Mouse (Mus musculus) hindbrain, embryonic 12.5 days (tissue): ENCODE results near the gene Ntrk3. TPM values are rescaled to one million over a fixed set of nuclear protein-coding genes. Genes with fewer than 3 reads are reported as not detected.

ENCODE experiments used
- ATAC-seq: fragments of 200-750 bp; cut with Nextera tagmentation; 2 replicates; pipeline ENCODE4 v1.8.0; 2017; ENCODE audit warnings: moderate TSS enrichment; ENCODE audit not compliant: low FRiP score
- H3K27ac ChIP-seq: fragments of 300-500 bp; sonication (generic); 2 replicates; pipeline ENCODE4 v1.5.1; 2016; ENCODE audit warnings: mild to moderate bottlenecking
- H3K27me3 ChIP-seq: fragments of 300-500 bp; sonication (generic); 2 replicates; pipeline ENCODE4 v1.6.1; 2016; ENCODE audit warnings: mild to moderate bottlenecking
- H3K36me3 ChIP-seq: fragments of 300-500 bp; sonication (generic); 2 replicates; pipeline ENCODE4 v1.6.1; 2016; ENCODE audit warnings: mild to moderate bottlenecking
- H3K4me1 ChIP-seq: fragments of 300-500 bp; sonication (generic); 2 replicates; pipeline ENCODE4 v1.6.1; 2016
- H3K4me2 ChIP-seq: fragments of 300-500 bp; sonication (generic); replicated peaks from 2 replicates; pipeline ENCODE4 v1.6.1; 2016; ENCODE audit warnings: mild to moderate bottlenecking
- H3K4me3 ChIP-seq: fragments of 300-500 bp; sonication (generic); 2 replicates; pipeline ENCODE4 v1.5.1; 2016; ENCODE audit warnings: mild to moderate bottlenecking
- H3K9ac ChIP-seq: fragments of 300-500 bp; sonication (generic); 2 replicates; pipeline ENCODE4 v1.6.1; 2016; ENCODE audit warnings: mild to moderate bottlenecking, moderate library complexity
- H3K9me3 ChIP-seq: fragments of 300-500 bp; sonication (generic); replicated peaks from 2 replicates; pipeline ENCODE4 v1.6.1; 2016; ENCODE audit warnings: mild to moderate bottlenecking
- WGBS: fragments of 180-500 bp; shearing (Covaris S2); methylation state at CpG from one replicate; pipeline ENCODE4 v1.1.7; 2016; 5-methylcytosine and 5-hydroxymethylcytosine counted together
- polyA plus RNA-seq: library from polyadenylated mRNA; unstranded; fragments of >200 nt; fragmentation: Nextera tagmentation; extraction: Ambion mirVana; gene quantifications from 2 replicates; pipeline ENCODE4 v1.2.1, GENCODE M21; 2016

Gene Ntrk3
- polyA plus RNA-seq, 1 experiment from 2014 or later = 9.9 TPM

- H3K27me3 ChIP-seq = no peaks in the 10 kb centered on the region
- H3K36me3 ChIP-seq = no peaks in the 10 kb centered on the region
- 0 out of 2 replicates have a peak, but pooled peaks cover 2% of the 10 kb centered on the region for H3K4me1 ChIP-seq
- no peak overlapping the region for H3K4me2 ChIP-seq
- no peak for ATAC-seq
- H3K4me3 ChIP-seq = no peak overlapping the region
- no peak overlapping the region for H3K27ac ChIP-seq
- H3K9ac ChIP-seq = no peak overlapping the region
- no peaks in the 10 kb centered on the region for H3K9me3 ChIP-seq
- WGBS = 85% methylated on average over 8 of the region's 8 CpGs
Observed at GRCm38 (mm10) chr7:78718191-78718609, 19.6 kb downstream of the Ntrk3 start.

GRCm38 (mm10) chr7:78707708-78708107 is 30.1 kb downstream of the Ntrk3 start:
- 81% methylated on average over 7 of the region's 7 CpGs for WGBS
- Histone ChIP-seq H3K36me3 (no peaks in the 10 kb centered on the region), H3K9ac (no peak overlapping the region), H3K4me1 (no peaks in the 10 kb centered on the region), H3K9me3 (no peaks in the 10 kb centered on the region), H3K27me3 (no peaks in the 10 kb centered on the region), H3K27ac (no peak overlapping the region), H3K4me2 (no peak overlapping the region), H3K4me3 (no peak overlapping the region)
- ATAC-seq = no peak

GRCm38 (mm10) chr7:78707122-78707521 is 30.7 kb downstream of the Ntrk3 start:
- no peak overlapping the region for H3K9ac ChIP-seq
- ATAC-seq = no peak
- 86% methylated on average over 3 of the region's 3 CpGs for WGBS
- H3K27me3 ChIP-seq = no peaks in the 10 kb centered on the region
- H3K4me1 ChIP-seq = no peaks in the 10 kb centered on the region
- no peaks in the 10 kb centered on the region for H3K9me3 ChIP-seq
- no peaks in the 10 kb centered on the region for H3K36me3 ChIP-seq
- no peak overlapping the region for H3K4me3 ChIP-seq
- H3K27ac ChIP-seq = no peak overlapping the region
- H3K4me2 ChIP-seq = no peak overlapping the region

GRCm38 (mm10) chr7:78702676-78703075 is 35.1 kb downstream of the Ntrk3 start:
- Histone ChIP-seq H3K4me3 (no peak overlapping the region), H3K9me3 (no peaks in the 10 kb centered on the region), H3K36me3 (no peaks in the 10 kb centered on the region), H3K4me1 (no peaks in the 10 kb centered on the region), H3K27me3 (no peaks in the 10 kb centered on the region), H3K9ac (no peak overlapping the region), H3K27ac (no peak overlapping the region), H3K4me2 (no peak overlapping the region)
- 62% methylated on average over 6 of the region's 6 CpGs for WGBS
- ATAC-seq = no peak

GRCm38 (mm10) chr7:78695200-78695599 is 42.6 kb downstream of the Ntrk3 start:
- no peak overlapping the region for H3K9ac ChIP-seq
- H3K27me3 ChIP-seq = no peaks in the 10 kb centered on the region
- H3K4me2 ChIP-seq = no peak overlapping the region
- ATAC-seq = no peak
- WGBS = 89% methylated on average over 3 of the region's 3 CpGs
- H3K9me3 ChIP-seq = no peaks in the 10 kb centered on the region
- H3K4me1 ChIP-seq = no peaks in the 10 kb centered on the region
- H3K4me3 ChIP-seq = no peak overlapping the region
- H3K36me3 ChIP-seq = no peaks in the 10 kb centered on the region
- H3K27ac ChIP-seq = no peak overlapping the region

- no peak overlapping the region for H3K4me3 ChIP-seq
- no peaks in the 10 kb centered on the region for H3K4me1 ChIP-seq
- H3K36me3 ChIP-seq = no peaks in the 10 kb centered on the region
- WGBS = 59% methylated on average over 1 of the region's 1 CpGs
- no peaks in the 10 kb centered on the region for H3K9me3 ChIP-seq
- no peak for ATAC-seq
- H3K27me3 ChIP-seq = no peaks in the 10 kb centered on the region
- no peak overlapping the region for H3K9ac ChIP-seq
- H3K27ac ChIP-seq = no peak overlapping the region
- no peak overlapping the region for H3K4me2 ChIP-seq
Observed at GRCm38 (mm10) chr7:78693148-78693547, 44.7 kb downstream of the Ntrk3 start.

GRCm38 (mm10) chr7:78690956-78691355 is 46.9 kb downstream of the Ntrk3 start:
- Histone ChIP-seq H3K36me3 (no peaks in the 10 kb centered on the region), H3K4me1 (no peaks in the 10 kb centered on the region), H3K9me3 (no peaks in the 10 kb centered on the region), H3K27ac (no peak overlapping the region), H3K4me2 (no peak overlapping the region), H3K9ac (no peak overlapping the region), H3K27me3 (no peaks in the 10 kb centered on the region), H3K4me3 (no peak overlapping the region)
- 66% methylated on average over 3 of the region's 3 CpGs for WGBS
- ATAC-seq = no peak

GRCm38 (mm10) chr7:78684943-78685342 is 52.9 kb downstream of the Ntrk3 start:
- ATAC-seq = no peak
- WGBS = 70% methylated on average over 6 of the region's 6 CpGs
- Histone ChIP-seq H3K9me3 (no peaks in the 10 kb centered on the region), H3K36me3 (no peaks in the 10 kb centered on the region), H3K4me3 (no peak overlapping the region), H3K4me2 (no peak overlapping the region), H3K4me1 (no peaks in the 10 kb centered on the region), H3K27ac (no peak overlapping the region), H3K27me3 (no peaks in the 10 kb centered on the region), H3K9ac (no peak overlapping the region)

GRCm38 (mm10) chr7:78680871-78681270 is 56.9 kb downstream of the Ntrk3 start:
- Histone ChIP-seq H3K4me2 (no peak overlapping the region), H3K9ac (no peak overlapping the region), H3K27me3 (no peaks in the 10 kb centered on the region), H3K36me3 (no peaks in the 10 kb centered on the region), H3K4me1 (no peaks in the 10 kb centered on the region), H3K27ac (no peak overlapping the region), H3K4me3 (no peak overlapping the region), H3K9me3 (no peaks in the 10 kb centered on the region)
- ATAC-seq = no peak
- 94% methylated on average over 2 of the region's 2 CpGs for WGBS

- H3K4me1 ChIP-seq = no peaks in the 10 kb centered on the region
- no peak overlapping the region for H3K4me3 ChIP-seq
- H3K9ac ChIP-seq = no peak overlapping the region
- no peak overlapping the region for H3K27ac ChIP-seq
- no peak for ATAC-seq
- no peaks in the 10 kb centered on the region for H3K9me3 ChIP-seq
- H3K4me2 ChIP-seq = no peak overlapping the region
- no peaks in the 10 kb centered on the region for H3K36me3 ChIP-seq
- H3K27me3 ChIP-seq = no peaks in the 10 kb centered on the region
- 90% methylated on average over 16 of the region's 16 CpGs for WGBS
Observed at GRCm38 (mm10) chr7:78669407-78669806, 68.4 kb downstream of the Ntrk3 start.

GRCm38 (mm10) chr7:78668916-78669315 is 68.9 kb downstream of the Ntrk3 start:
- H3K9me3 ChIP-seq = no peaks in the 10 kb centered on the region
- no peaks in the 10 kb centered on the region for H3K36me3 ChIP-seq
- no peaks in the 10 kb centered on the region for H3K27me3 ChIP-seq
- H3K27ac ChIP-seq = no peak overlapping the region
- H3K4me1 ChIP-seq = no peaks in the 10 kb centered on the region
- H3K4me3 ChIP-seq = no peak overlapping the region
- no peak for ATAC-seq
- H3K9ac ChIP-seq = no peak overlapping the region
- no peak overlapping the region for H3K4me2 ChIP-seq
- 91% methylated on average over 6 of the region's 6 CpGs for WGBS

- 92% methylated on average over 6 of the region's 6 CpGs for whole genome bisulfite sequencing
- no peaks in the 10 kb centered on the region for H3K4me1 ChIP-seq
- H3K27ac ChIP-seq = no peak overlapping the region
- no peaks in the 10 kb centered on the region for H3K36me3 ChIP-seq
- H3K4me2 ChIP-seq = no peak overlapping the region
- H3K9me3 ChIP-seq = no peaks in the 10 kb centered on the region
- H3K27me3 ChIP-seq = no peaks in the 10 kb centered on the region
- H3K9ac ChIP-seq = no peak overlapping the region
- no peak for ATAC-seq
- H3K4me3 ChIP-seq = no peak overlapping the region
Observed at GRCm38 (mm10) chr7:78668003-78668635, 69.7 kb downstream of the Ntrk3 start.

GRCm38 (mm10) chr7:78660832-78661231 is 77.0 kb downstream of the Ntrk3 start:
- H3K4me2 ChIP-seq = no peak overlapping the region
- H3K27me3 ChIP-seq = no peaks in the 10 kb centered on the region
- no peaks in the 10 kb centered on the region for H3K36me3 ChIP-seq
- no peak overlapping the region for H3K27ac ChIP-seq
- H3K9ac ChIP-seq = no peak overlapping the region
- H3K4me3 ChIP-seq = no peak overlapping the region
- no peaks in the 10 kb centered on the region for H3K9me3 ChIP-seq
- H3K4me1 ChIP-seq = no peaks in the 10 kb centered on the region
- no peak for ATAC-seq
- 69% methylated on average over 7 of the region's 7 CpGs for WGBS
